Mouse (Mus musculus): ENCODE data around the gene Rcc1l. TPM values are rescaled to one million over a fixed set of nuclear protein-coding genes. Genes with fewer than 3 reads are reported as not detected.

The Rcc1l gene
- polyA plus RNA-seq, 1 experiment from 2014 or later, result 35.5 TPM

DNA sequence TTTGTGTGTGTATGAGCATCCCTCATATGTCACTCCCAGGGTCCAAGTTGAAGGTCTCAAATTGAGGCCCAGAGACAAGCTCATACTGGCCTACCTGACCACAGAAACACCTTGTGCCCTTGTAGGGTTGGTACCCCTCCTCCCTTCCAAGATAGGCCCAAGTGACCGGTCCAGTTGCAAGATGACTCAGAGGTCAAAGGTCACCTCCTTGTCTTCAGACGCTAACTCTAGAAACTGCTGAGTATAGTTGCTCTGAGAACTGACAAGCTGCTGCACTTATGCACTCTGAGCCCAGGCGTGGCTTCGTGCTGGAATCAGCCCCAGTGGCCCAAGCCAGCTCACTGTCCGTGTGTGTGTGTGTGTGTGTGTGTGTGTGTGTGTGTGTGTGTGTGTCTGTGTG, 74.7 kb downstream of the Rcc1l start:
- ATAC-seq (ENCODE audit: insufficient read depth), result no peak

DNA sequence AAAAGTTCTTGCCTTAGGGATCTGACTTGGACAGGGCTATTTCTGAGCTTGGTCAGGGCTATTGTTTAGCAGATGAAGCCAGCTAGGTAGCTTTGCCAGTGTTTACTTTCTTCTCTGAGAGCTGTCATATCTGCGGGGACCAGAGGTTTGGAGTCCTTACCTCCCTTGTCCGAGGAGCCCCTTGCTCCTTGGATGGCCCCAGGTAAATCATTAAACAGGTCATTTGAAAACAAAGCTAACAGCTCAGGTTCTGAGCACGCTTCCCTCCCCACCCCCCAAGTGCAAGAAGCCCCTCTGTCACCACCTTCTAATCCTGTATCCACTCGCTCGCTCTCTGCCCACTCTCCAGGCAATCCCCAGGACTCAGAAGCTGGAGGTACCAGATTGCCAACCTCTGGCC, 75.3 kb downstream of the Rcc1l start:
- Histone ChIP-seq H3K27me3 (ENCODE audit: insufficient read depth, low read length) (no peaks in the 10 kb centered on the region), H3K36me3 (ENCODE audit: insufficient read depth) (no peaks in the 10 kb centered on the region), H3K4me2 (peak overlapping the region; percentile 21; the same call in 1 of the 2 replicates), H3K4me1 (ENCODE audit: insufficient read depth) (no peaks in the 10 kb centered on the region; the same call in 1 of the 2 replicates), H3K9ac (no peak overlapping the region), H3K9me3 (ENCODE audit: low read depth, low read length) (no peaks in the 10 kb centered on the region), H3K27ac (ENCODE audit: low read depth) (no peak overlapping the region), H3K4me3 (ENCODE audit: low read depth, low read length) (no peak overlapping the region)
- no peak for ATAC-seq (ENCODE audit: insufficient read depth)
- TF ChIP-seq CTCF (IDR thresholded peaks at IDR 0.05; ENCODE audit: low read depth), result no peak
- DNase-seq, result no peak
- WGBS, result 58% methylated on average over 5 of the region's 5 CpGs

More for the DNA sequence above, 74.7 kb downstream of the Rcc1l start:
- 29% methylated on average over 5 of the region's 5 CpGs for WGBS
- no peak overlapping the region for H3K4me2 ChIP-seq
- no peaks in the 10 kb centered on the region; the same call in 1 of the 2 replicates for H3K4me1 ChIP-seq (ENCODE audit: insufficient read depth)
- DNase-seq, result peak; percentile 39
- no peaks in the 10 kb centered on the region for H3K27me3 ChIP-seq (ENCODE audit: insufficient read depth, low read length)
- no peak overlapping the region for H3K4me3 ChIP-seq (ENCODE audit: low read depth, low read length)
- TF ChIP-seq CTCF (IDR thresholded peaks at IDR 0.05; ENCODE audit: low read depth), result no peak
- no peaks in the 10 kb centered on the region for H3K9me3 ChIP-seq (ENCODE audit: low read depth, low read length)
- no peaks in the 10 kb centered on the region for H3K36me3 ChIP-seq (ENCODE audit: insufficient read depth)
- no peak overlapping the region for H3K27ac ChIP-seq (ENCODE audit: low read depth)
- H3K9ac ChIP-seq, result no peak overlapping the region

DNA sequence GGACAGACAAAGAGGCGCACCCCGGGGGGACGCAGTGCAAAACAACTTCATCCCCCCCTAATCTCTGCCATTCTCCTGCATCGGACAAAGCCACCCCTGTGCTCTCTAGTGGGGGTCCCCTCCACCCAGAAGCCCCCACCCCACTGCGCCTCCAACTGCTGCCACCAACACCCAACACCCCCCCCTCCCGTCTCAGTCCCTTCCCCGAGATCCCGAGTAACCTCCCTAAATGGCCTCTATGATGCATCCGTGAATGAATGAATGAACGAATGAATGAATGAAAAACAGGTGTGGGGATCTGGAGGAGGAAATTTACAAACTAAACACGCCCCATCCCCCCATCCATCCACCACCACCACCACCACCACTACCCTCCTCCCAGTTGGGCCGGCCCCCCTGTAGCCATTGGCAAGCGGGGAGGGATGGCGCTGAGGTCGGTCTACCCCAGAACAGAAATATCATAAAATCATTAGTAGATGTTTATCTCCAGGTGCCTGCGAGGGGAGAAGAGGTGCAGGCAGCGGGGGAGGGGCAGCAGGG, 76.3 kb downstream of the Rcc1l start:
- Histone ChIP-seq H3K36me3 (ENCODE audit: insufficient read depth) (no peaks in the 10 kb centered on the region), H3K4me2 (peak overlapping the region; percentile 95), H3K27ac (ENCODE audit: low read depth) (no peak overlapping the region), H3K4me3 (ENCODE audit: low read depth, low read length) (peak overlapping the region; percentile 64), H3K4me1 (ENCODE audit: insufficient read depth) (no peaks in the 10 kb centered on the region; the same call in 1 of the 2 replicates), H3K9ac (peak overlapping the region; percentile 62), H3K27me3 (ENCODE audit: insufficient read depth, low read length) (no peaks in the 10 kb centered on the region), H3K9me3 (ENCODE audit: low read depth, low read length) (no peaks in the 10 kb centered on the region)
- TF ChIP-seq CTCF (IDR thresholded peaks at IDR 0.05; ENCODE audit: low read depth), result no peak
- no peak for DNase-seq
- 2% methylated on average over 17 of the region's 17 CpGs for WGBS
- peak; percentile 3; the same call in 1 of the 2 replicates for ATAC-seq (ENCODE audit: insufficient read depth)

DNA sequence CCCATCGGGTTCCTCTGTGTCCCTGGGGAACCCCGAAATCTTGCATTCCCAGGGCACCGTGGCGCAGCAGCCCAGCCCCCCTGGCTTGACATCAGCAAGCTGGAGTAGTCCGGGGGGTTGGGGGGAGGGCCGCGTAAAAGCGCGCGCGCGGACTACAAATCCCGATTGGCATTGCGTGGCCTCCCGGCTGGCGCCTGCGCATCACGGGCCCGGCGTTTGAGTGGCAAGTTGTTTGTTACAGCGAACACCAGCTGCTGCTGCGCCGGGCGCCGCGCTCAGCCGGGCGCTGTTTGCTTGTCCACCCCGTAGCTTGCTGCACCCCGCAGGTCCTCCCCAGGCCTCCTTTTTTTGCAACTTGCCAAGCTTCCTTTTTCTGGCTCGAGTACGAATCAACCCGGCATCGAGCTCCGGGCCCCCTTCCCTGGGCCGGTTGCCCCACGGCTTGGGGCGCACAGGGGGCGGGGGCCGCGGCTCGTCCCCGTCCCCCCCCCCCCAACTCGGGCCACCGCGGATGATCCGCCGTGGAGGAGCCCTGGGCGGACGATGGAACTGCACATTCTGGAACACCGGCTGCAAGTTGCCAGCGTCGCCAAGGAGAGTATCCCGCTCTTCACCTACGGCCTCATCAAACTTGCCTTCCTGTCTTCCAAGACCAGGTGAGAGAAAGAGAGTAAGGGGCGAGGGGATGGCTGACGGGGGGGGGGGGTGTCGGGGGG, 76.9 kb downstream of the Rcc1l start, which contains the start of gene Castor2:
Gene Castor2 (plus strand): TSS at position 216 of the 716 bp plus-strand sequence.
- no peak for TF ChIP-seq CTCF (IDR thresholded peaks at IDR 0.05; ENCODE audit: low read depth)
- Histone ChIP-seq H3K4me3 (ENCODE audit: low read depth, low read length) (peak within 1 kb of the TSS; percentile 64), H3K4me1 (ENCODE audit: insufficient read depth) (no peaks in the 10 kb centered on the region; the same call in 1 of the 2 replicates), H3K9ac (peak within 1 kb of the TSS; percentile 62), H3K36me3 (ENCODE audit: insufficient read depth) (no peaks in the 10 kb centered on the region), H3K27me3 (ENCODE audit: insufficient read depth, low read length) (no peaks in the 10 kb centered on the region), H3K9me3 (ENCODE audit: low read depth, low read length) (no peaks in the 10 kb centered on the region), H3K27ac (ENCODE audit: low read depth) (0 out of 2 replicates have a peak within 1 kb of the TSS, but pooled peaks have one; percentile 40), H3K4me2 (peak within 1 kb of the TSS; percentile 95)
- under 1% methylated on average over 55 of the region's 58 CpGs for WGBS
- DNase-seq (peak; percentile 97), ATAC-seq (ENCODE audit: insufficient read depth) (peak; percentile 94)

DNA sequence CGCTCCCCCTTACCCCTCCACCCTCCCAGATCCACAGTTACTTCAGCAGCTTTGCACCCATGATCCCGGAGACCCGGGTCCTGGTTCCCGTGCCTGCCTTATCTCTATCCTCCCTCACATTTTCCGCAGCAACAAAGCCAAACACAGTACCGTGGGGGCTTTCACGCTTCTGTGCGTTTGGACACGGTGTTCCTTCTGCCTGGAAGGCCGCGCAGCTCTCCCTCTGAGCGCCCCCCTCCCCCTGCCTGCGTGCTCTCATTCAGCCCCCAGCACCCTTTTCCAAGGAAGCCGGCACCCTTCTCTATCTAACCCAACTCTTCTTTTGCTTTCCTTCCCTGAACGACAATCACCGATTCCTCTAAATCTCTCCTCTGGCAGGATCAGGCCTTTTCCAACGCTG, 77.6 kb downstream of the Rcc1l start:
- Histone ChIP-seq H3K36me3 (ENCODE audit: insufficient read depth) (no peaks in the 10 kb centered on the region), H3K4me1 (ENCODE audit: insufficient read depth) (no peaks in the 10 kb centered on the region; the same call in 1 of the 2 replicates), H3K4me3 (ENCODE audit: low read depth, low read length) (peak overlapping the region; percentile 64), H3K27me3 (ENCODE audit: insufficient read depth, low read length) (no peaks in the 10 kb centered on the region), H3K4me2 (peak overlapping the region; percentile 95), H3K9ac (peak overlapping the region; percentile 62), H3K9me3 (ENCODE audit: low read depth, low read length) (no peaks in the 10 kb centered on the region), H3K27ac (ENCODE audit: low read depth) (0 out of 2 replicates have a peak overlapping the region, but pooled peaks have one; percentile 40)
- peak; percentile 54 for ATAC-seq (ENCODE audit: insufficient read depth)
- DNase-seq, result peak; percentile 17
- WGBS, result 0% methylated on average over 17 of the region's 17 CpGs
- no peak for TF ChIP-seq CTCF (IDR thresholded peaks at IDR 0.05; ENCODE audit: low read depth)

DNA sequence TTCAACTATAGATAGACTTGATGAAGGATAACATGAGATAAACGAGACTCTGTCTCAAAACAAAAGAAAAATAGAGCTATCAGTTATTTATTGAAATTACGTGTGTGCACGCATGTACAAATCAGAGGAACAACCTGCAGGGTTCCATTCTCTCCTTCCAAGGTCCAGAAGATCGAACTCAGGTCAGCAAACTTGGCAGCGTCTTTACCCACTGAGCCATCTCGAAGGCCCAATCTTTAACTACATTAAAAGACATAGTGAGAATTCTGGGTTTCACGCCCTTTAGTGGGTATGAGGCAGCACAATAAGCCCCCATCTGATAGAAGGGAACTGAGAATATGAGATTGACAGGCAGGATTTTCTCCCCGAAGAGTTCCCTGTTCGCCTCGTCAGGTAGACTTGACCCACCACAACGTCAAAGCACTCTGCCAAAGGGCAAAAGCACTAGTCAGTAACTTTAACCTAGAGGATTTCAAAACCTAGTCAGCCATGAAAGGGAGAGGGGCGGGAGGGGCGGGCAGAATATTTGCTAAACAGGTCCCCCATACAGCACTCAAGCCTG, 78.2 kb downstream of the Rcc1l start:
- WGBS, result 46% methylated on average over 13 of the region's 13 CpGs
- Histone ChIP-seq H3K27me3 (ENCODE audit: insufficient read depth, low read length) (no peaks in the 10 kb centered on the region), H3K4me1 (ENCODE audit: insufficient read depth) (no peaks in the 10 kb centered on the region; the same call in 1 of the 2 replicates), H3K36me3 (ENCODE audit: insufficient read depth) (no peaks in the 10 kb centered on the region), H3K9ac (peak overlapping the region; percentile 62), H3K27ac (ENCODE audit: low read depth) (no peak overlapping the region), H3K9me3 (ENCODE audit: low read depth, low read length) (no peaks in the 10 kb centered on the region), H3K4me2 (peak overlapping the region; percentile 95), H3K4me3 (ENCODE audit: low read depth, low read length) (peak overlapping the region; percentile 64)
- no peak for TF ChIP-seq CTCF (IDR thresholded peaks at IDR 0.05; ENCODE audit: low read depth)
- DNase-seq (no peak), ATAC-seq (ENCODE audit: insufficient read depth) (no peak)

Other genes starting within 250 kb of the Rcc1l start
- 3.7 and 4.9 TPM in 2 replicates for gene Castor2, start 77.1 kb downstream of the Rcc1l start, polyA plus RNA-seq (2014; fragmentation: Nextera tagmentation; extraction: Ambion mirVana)
- gene Gtf2ird2, start 7.2 kb upstream of the Rcc1l start, polyA plus RNA-seq (2014; fragmentation: Nextera tagmentation; extraction: Ambion mirVana), result 6.9 and 9.6 TPM in 2 replicates
- gene Ncf1, start 52.9 kb upstream of the Rcc1l start, polyA plus RNA-seq (2014; fragmentation: Nextera tagmentation; extraction: Ambion mirVana), result 4.8 and 6.4 TPM in 2 replicates
- gene Gtf2i, start 138.0 kb upstream of the Rcc1l start, polyA plus RNA-seq (2014; fragmentation: Nextera tagmentation; extraction: Ambion mirVana), result 183 and 185 TPM in 2 replicates